Mouse (Mus musculus): ENCODE results near the gene Commd6. TPM values are rescaled to one million over a fixed set of nuclear protein-coding genes. Genes with fewer than 3 reads are reported as not detected.

The Commd6 gene
- polyA plus RNA-seq (2015; fragmentation: Illumina TruSeq; extraction: RNeasy Lipid Tissue Mini Kit (QIAGEN cat#74804); ENCODE audit: low read depth, low replicate concordance): 94.8 TPM

GRCm38 (mm10) chr14:101640153-101640843 is at the start of gene Commd6:
Gene Commd6 (minus strand): TSS chr14:101640686.

GRCm38 (mm10) chr14:101653581-101654525 is 13.4 kb upstream of the Commd6 start, which contains the start of gene Uchl3:
Gene Uchl3 (plus strand): TSS chr14:101653967.

GRCm38 (mm10) chr14:101608519-101609368 is 31.7 kb downstream of the Commd6 start, which contains the start of gene Tbc1d4:
Gene Tbc1d4 (minus strand): TSS chr14:101609191.

Other genes with a start within 250 kb of the Commd6 start
- gene Tbc1d4, start 31.5 kb downstream of the Commd6 start, polyA plus RNA-seq (2015; fragmentation: Illumina TruSeq; extraction: RNeasy Lipid Tissue Mini Kit (QIAGEN cat#74804); ENCODE audit: low read depth, low replicate concordance): 9.5 TPM
- gene Uchl3, start 13.3 kb upstream of the Commd6 start, polyA plus RNA-seq (2015; fragmentation: Illumina TruSeq; extraction: RNeasy Lipid Tissue Mini Kit (QIAGEN cat#74804); ENCODE audit: low read depth, low replicate concordance): 78.6 TPM
- not detected for gene Gm9922, start 89.1 kb upstream of the Commd6 start, polyA plus RNA-seq (2015; fragmentation: Illumina TruSeq; extraction: RNeasy Lipid Tissue Mini Kit (QIAGEN cat#74804); ENCODE audit: low read depth, low replicate concordance)
- 35.9 TPM for gene Lmo7, start 89.3 kb upstream of the Commd6 start, polyA plus RNA-seq (2015; fragmentation: Illumina TruSeq; extraction: RNeasy Lipid Tissue Mini Kit (QIAGEN cat#74804); ENCODE audit: low read depth, low replicate concordance)